Mouse (Mus musculus) thymus, postnatal 14 days (tissue): ENCODE measurements around the gene Ly6g6c.

Source experiments
- DNase-seq: peaks from one replicate; pipeline ENCODE4 v3.0.0; 2021

Gene Ly6g6c

DNA sequence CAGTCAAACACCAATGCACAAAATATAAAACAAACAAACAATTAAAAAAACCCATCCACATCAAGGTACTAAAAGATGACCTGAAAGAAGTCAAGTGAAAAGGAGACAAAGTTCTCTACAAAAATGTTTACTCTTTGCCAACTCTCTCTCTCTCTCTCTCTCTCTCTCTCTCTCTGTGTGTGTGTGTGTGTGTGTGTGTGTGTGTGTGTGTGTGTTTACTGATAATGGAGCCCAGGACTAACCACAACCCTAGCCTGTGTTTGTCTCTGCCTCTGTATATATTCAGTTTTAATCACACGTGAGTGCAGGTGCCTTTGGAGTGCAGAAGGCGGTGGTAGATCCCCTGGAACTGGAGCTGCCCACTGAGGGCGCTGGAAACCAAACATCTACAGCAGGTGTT, 8.1 kb upstream of the Ly6g6c start:
- DNase-seq = no peak

DNA sequence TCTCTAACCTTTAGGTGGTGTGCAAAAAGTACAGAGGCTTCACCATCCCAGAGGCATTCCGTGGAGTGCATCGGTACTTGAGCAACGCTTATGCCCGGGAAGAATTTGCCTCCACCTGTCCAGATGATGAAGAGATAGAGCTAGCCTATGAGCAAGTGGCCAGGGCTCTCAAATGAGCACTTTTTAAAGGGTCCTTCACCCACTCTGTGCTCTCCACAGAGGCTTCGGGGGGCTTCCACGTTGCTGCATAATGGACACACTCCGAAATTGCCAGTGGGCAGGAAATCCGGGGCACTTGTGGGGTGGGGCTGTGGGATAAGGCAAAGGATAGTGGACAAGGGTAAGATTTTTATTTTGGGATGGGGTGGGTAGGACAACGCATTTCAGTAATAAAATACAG, 6.9 kb upstream of the Ly6g6c start:
- no peak for DNase-seq

DNA sequence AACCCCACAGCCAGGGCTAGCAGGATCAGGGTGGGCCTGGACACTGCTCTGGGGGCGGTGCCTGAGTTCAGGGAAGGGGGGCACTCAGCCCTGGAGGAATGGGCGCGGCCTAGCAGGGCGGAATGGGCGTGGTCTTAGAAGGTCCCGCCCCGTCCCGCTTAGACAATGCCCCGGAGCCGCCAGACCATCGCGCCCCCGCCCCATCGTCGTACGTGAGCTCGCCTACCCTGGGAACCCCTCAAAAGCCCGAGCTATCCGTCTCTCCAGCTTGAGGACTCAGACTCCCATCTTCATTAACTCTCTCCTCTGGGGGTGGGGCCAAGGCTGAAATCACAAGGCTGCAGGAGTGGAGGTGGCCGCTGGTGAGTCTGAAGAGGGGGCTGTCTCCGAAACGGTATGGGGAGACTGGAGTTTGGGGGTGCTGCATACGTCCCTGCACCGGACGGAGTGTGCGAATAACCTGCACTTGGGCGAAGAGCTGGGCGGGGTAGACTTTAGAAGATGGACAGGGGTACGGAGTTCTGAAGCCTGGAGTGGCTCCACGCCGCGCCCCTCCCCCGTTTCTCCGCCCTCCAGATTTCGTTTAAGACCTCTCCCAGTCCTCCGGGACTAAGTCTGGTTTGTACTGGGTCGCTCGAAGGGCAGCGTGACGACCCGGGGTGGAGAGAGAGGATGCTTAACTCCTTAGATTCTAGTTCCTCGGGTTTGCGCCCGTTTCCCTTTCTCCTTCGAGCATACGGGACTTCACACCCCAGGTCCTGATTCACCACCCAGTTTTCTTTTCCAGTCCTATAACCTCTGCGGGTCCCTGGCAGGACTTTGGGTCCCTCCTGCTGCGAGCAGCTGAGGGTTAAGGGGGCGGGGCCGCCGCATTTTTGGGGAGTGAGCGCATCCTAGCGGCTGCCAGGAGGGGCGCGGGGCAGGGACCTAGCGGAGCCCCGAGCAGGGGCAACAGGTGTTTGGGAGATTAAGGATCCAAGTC, 6.0 kb upstream of the Ly6g6c start, which contains the start of gene Ddah2:
TSS of gene Ddah2 (plus strand) at position 125 of the 982 bp plus-strand sequence.
- peak; percentile 94 for DNase-seq

DNA sequence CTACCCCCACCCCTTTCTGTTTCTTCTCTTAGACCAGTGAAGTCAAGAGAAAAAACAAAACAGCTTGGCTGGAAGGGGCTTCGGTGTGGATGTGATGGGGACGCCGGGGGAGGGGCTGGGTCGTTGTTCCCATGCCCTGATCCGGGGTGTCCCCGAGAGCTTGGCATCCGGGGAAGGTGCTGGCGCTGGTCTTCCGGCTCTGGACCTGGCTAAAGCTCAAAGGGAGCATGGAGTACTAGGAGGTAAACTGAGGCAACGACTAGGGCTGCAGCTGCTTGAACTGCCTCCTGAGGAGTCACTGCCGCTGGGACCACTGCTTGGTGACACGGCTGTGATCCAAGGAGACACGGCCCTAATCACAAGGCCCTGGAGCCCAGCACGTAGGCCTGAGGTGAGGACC, 5.1 kb upstream of the Ly6g6c start:
- no peak for DNase-seq

DNA sequence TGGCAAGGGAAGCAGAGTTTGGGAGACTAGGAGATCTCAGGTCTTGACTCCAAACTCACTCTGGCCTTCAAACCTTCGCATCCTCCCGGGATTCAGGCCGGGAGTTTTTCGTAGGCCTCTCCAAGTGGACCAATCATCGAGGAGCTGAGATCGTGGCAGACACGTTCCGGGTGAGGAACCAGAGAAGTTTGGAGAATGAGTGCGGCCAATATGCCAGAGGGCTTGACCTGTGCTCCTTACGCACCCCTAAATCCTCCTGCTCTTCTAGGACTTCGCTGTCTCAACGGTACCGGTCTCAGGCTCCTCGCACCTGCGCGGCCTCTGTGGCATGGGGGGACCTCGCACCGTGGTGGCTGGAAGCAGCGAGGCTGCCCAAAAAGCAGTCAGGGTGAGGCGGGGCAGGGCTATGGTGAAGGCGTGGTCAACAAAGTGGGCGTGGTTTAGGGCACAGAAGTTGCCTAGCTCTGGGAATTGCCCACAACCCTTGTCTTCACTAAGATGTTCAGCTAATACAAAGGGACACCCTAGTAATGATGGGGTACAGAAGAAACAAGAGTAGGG, 4.4 kb upstream of the Ly6g6c start:
- DNase-seq = no peak

DNA sequence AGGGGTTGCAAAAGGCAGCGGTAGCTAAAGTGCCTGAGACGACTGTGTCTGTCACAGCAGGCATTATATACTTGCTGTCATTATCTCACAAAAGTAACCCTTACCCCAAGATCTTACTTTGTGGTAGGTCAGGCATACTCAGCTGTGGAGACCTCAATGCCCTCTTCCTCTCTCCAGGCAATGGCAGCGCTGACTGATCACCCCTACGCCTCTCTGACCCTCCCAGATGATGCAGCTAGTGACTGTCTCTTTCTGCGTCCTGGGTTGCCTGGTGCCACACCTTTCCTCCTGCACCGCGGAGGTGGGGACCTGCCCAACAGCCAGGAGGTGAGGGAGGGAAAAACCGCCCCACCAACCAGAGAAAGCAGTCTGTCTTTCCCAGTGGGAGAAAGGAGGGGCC, 3.9 kb upstream of the Ly6g6c start:
- DNase-seq = no peak

DNA sequence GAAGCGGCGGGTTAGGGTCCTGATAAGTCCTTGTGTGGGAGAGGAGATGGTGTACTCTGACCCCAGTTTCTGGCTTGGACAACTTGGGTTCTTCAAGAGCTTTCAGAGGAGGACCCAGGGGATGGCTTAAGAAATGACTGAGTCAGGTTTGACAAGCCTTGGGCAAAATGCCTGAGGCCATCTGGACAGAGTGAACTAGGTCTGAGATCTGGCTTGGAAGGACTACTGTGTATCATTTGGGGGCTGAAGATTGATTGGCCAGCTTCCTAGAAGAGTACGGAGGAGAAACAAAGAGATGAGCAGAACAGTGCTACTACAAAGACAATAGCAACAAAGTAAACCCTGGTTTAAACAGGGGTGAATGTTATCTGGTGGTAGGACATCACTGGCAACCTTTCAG, 1.7 kb upstream of the Ly6g6c start:
- DNase-seq = no peak

DNA sequence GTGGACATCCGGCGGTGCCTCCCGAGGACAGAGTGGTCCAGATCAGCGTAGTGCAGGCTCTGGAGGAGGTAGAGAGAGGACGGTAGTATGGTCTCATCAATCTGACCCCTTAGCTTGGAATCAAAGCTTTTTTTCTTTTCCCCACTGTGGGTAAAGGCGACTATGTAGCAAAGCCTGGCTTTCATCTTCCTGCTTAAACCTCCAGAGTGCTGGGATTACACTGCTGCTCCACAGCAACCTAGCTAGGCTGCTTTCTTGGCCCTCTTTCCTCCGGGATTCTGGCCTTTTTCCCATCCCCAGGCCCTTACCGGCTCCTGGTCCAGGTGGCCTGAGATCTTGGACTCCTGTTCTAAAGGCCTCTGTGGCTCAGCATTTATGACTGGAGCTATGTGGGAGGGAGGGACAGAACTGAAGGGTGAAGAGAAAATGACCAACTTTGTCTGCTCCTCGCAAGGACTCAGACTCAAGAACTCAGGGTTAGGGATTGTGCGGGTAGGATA, 760 bp upstream of the Ly6g6c start:
- no peak for DNase-seq

DNA sequence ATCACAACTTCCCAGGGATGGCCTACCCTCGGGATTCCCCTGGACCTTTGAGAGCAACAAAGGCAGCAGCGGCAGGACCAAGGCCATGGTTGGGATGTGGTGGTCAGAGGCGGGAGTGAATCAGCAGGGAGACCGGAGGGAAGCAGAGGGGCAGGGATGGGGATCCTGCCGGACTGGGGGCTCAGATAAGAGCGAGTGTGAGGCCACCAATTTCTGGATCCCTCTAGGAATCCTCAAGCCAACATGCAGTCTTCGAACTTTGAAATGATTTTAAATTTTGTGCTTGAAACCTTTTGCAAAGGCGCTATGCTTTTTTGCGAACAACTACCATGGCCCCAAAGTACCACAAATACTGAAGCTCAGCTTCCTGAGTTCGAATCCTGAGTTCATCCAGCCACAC, 896 bp downstream of the Ly6g6c start, which contains the start of gene Mpig6b:
TSS of gene Mpig6b (minus strand) at position 101 of the 400 bp plus-strand sequence.
- DNase-seq = no peak

DNA sequence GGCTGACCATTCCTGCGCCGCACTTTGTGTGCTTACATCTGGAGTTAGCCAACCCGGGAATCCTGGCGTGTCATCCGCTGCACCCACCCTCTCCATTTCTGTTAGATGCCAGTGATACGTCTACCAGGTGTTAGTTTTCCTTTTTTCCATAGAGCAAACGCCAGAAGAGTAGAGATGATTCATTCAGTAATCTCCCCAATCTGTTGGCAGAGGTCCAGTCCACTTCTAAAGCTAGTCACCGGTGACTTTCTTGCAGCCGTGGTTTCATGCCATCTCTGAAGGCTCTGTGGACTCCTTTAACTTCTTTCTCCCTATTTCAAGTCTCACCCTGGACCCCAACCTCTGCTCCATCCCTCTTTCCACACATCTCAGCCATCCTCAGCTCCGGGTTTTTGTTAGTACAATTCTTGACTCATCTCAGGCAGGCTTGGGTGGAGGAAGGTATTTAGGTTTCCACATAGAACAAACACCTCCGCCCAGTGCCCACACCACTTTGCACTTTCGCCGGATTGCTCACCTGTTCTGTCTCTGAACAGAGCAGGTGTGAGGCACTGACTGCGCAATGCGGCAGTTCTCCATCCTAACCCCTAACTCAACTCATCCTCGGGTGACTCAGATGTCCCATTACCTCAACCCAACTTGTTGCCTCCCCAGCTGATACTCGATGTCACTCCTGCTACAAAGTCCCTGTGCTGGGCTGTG, 3.2 kb downstream of the Ly6g6c start:
- no peak for DNase-seq

DNA sequence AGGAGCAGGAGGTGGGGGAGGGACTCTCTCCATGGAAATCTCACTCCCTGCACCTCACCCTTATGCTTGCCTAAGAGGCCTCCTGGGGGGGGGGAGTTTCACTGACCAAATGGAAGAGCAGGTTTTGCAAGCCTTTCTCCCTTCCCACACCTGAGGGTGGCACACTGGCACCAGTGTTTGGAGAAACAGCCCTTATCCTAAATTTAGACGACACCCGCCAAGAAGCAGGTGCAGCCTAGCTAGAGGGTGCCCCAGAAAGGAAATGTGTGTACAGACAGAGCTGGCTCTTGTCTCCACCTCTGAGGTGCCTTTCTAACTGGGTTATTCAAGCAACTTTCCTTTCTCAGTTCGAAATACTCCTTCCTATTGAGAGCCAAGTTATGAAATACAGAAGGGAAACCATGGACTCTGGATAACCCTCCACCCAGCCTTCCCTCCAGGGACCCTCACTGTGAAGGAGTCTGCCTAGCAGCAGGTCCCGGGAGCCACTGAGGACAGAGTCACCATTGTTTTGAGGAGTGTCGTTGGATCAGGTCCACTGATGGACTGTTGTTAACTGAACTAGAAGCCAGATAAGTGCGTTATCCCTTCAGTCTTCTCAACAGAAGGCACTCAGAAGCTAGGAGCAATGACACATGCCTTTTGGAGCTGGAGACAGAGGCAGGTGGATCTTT, 5.5 kb downstream of the Ly6g6c start:
- peak; percentile 80 for DNase-seq

DNA sequence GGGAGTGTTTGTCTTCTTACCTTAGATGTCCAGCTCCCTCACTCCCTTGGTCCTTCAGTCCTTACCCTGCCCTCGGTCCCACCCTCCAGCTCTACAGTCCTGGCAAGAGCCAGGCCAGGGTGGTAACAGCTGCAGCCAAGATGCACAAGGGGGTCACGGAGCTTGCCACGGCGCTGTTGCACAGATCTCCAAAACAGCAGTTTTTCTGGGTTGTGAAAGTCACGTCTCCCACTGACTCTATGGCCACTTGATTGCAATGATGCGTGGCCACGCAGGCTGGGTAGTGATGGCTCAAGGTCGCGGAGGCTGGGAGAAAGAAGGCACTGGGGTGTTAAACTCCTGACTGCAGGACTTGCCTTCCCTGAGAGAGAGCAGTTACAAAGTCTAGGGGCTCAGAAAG, 6.3 kb downstream of the Ly6g6c start:
- DNase-seq = no peak

DNA sequence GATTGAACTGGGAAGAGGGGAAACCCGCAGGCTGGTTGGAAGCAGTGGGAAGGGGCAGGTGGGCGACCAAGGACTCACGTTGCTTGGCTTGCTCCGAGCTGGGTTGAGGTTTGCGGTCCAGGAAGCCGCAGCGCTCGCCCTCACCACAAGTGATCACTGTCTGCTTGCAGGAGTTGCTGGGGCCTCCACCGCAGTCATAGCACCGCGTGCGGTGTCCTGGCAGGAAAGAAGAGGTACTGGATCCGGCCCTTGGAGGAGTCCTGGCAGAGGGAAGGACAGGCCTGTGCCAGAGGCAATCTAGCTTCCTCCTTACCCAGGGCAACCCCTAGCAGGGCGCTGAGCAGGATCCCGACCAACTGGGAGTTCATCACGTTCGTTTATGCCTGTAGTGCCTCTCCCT, 8.9 kb downstream of the Ly6g6c start:
- peak; percentile 61 for DNase-seq

DNA sequence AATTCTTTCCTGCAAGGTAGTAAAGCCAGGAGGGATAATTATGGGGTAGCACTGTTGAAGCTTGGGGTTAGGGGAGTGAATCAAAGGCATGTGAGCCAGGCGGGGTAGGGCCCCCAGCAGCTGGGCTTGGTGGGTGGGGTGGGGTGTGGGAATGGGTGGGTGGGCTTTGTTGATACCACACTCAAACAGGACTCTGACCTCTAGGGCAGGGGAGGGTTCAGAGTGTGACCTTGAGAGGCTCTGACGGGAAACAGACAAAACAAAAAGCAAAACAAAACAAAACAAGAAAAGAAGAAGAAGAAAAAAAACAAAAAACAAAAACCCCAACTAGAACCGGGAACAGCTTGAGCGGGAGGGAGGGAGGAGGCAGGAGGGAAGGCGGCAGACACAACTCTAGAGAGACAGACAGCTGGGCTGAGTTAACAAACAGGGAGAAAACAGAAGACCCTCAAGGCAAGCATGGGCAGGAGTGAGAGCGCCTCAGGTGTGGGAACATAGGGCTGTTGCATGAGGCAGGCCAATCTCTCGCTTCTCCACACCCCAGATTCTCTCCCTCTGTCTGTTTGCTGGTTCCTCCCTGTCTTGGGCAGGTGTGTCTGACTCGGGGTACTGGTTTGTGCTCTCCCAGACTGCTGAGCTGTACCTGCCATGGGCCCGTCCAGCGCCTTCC, 11.5 kb downstream of the Ly6g6c start, which contains the start of gene Ly6g6e:
TSS of gene Ly6g6e (plus strand) at position 396 of the 670 bp plus-strand sequence.
- DNase-seq = no peak

DNA sequence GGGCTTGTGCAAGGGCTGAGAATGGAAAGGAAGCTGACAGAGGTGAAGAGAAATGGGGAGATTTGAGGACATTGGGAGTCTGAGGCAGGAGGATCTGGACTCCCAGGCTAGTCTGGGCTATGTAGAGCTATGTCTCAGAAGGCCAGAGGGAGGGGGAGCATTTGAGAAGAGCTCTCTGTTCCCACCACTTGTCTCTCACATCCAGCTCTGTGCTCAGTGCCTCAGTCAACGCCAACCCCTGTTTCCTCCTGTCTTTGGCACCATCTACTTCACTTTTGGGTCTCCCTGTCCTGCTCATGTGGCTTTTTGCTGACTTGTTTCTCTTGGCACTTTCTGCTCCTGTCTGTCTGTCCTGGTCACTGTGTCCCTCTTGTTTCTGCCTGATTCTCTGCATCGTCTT, 12.1 kb downstream of the Ly6g6c start:
- no peak for DNase-seq

DNA sequence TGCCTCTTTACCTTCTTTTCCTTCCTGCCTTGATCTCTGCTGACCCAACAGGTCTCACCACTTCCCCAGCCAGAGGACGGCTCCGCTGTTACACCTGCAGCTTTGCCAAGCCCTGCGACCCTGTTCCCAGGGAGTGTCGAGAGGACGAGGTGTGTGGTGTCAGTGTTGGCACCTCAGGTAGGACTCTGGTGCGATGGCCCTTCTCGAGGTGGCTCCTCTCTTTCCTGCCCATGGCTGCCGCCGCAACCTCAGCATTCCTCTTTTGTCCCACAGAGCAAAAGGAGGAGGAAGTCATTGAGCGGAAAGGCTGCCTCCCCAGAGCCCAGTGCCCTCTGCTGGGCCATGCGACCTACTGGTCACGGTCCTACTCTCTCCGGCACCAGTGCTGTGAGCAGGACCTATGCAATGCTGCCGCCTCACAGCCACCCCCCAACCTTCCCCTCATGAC, 12.6 kb downstream of the Ly6g6c start, which contains the start of gene Ly6g6d:
TSS of gene Ly6g6d (minus strand) at position 280 of the 448 bp plus-strand sequence.
- no peak for DNase-seq

DNA sequence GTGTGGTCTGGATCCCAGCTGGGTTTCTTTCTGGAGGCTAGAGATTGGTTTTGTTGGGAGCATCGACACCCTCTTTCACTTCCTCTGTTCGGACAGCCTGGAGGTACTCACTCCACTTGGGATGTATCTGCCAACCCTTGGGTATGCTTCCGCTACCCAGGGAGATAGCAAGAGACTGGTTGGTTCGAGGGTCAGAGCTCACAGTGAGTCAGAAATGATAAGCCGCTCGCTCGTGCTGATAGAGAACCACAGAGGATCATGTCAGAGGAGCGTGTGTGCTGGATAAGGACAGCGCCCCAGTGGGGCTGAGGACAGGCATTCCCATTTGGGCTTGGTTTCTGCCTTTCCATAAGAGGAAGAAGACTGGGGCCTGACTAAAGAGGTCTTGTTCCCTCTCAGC, 14.6 kb downstream of the Ly6g6c start:
- no peak for DNase-seq

DNA sequence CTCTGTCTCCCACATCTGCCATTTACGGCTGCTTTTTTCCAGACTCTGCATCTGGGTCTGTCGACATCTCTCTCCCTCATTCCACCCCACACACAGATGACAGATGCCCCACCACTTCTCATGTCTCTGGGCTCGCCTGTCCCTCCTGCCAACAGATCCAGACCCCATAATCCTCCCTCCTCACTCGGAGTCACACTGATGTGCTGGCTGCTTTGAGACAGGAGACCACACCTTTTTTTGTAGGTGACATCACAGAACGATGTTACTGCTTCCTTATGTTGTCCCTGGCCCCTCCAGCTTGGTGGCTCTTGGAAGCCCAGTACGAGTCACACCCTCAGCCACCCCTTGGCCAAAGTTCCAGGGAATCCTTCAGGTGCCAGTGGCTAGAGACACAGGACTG, 15.1 kb downstream of the Ly6g6c start:
- no peak for DNase-seq

DNA sequence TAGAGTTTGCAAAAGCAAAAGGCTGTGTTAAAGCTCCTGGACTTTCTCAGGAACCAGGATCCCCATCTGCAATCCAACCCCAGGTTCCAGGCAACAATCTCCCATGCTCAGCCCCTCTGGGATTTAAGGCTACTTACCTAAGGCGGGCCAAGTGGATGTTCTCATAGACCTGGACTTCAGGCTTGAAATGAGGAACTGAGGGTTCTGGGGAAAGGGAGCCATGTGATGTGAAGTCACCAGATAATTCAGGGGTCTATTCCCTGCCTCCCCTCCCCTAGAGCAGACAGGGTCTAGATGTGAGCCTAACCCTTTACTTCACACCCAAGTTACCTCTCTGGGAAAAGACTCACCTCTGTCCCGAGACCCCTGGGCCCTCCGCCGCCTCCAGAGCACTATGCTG, 15.5 kb downstream of the Ly6g6c start:
- DNase-seq = no peak

DNA sequence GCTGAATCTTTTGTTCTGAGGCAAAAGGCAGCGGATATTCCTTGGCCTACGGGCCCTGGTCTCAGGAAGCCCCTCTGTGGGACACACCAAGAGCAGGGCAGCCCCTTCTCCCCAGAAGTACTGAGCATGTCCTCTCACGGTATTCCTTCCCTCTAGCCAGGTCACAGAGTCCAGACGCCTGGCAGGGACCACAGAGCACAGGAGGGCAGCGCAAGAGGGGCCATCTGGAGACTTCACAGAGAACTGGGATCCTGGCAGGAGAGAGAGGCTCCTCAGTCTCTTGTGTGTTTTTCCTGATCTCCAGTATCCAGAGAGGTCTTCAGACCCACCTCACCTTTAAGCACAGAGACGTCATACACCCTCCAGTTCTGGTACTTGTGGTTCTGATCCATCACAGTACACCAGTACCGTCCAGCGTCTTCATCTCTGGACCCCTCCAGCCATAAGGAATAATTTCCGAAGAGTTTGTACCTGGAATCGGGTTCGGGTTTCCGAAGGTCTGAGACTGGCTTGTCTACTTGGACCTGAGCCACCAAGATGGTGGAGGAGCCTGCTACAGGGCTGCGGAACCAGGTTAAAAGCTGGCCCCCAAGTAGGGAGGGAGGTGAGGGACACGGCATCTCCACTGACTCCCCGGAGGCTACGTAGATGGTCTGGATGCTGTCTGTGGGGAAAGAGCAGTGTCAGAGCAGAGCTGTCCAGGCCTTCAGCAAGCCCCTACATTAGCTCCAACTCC, 17.8 kb downstream of the Ly6g6c start:
- DNase-seq = no peak

DNA sequence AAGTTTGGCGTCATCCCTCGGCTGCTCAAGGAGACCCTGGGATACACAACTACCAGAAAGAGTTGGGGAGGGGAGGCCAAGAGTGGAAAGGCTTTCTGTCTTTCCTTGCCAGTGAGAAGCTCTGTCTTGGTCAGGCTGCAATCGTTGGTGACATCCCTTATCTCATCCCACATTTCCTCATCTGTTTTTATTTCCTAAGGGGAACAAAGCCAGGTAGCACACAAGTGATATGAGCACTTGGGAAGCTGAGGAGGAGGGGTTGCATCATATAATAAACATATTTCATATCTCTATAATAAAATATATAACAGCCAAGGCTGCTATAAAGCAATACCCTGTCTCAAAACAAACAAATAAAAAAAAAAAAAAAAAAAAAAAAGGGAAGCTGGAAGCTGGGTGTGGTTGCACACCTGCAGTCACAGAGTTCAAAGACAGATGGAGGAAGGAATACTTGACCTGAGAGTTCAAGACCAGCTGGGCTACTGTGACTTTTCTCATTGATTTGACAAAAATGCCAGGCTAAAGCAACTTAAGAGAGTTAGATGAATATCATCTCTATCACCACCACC, 18.8 kb downstream of the Ly6g6c start:
- no peak for DNase-seq
